Mouse (Mus musculus) heart, postnatal 0 days (tissue): ENCODE measurements around the gene Sec16a.

ENCODE experiments used
- CTCF ChIP-seq: IDR thresholded peaks from 2 replicates; pipeline ENCODE4 v1.5.1; 2016; ENCODE audit warnings: antibody characterized with exemption, control low read depth, low read depth
- EP300 ChIP-seq: IDR thresholded peaks from 2 replicates; pipeline ENCODE4 v1.6.1; 2016; ENCODE audit warnings: antibody characterized with exemption, low read depth

DNA sequence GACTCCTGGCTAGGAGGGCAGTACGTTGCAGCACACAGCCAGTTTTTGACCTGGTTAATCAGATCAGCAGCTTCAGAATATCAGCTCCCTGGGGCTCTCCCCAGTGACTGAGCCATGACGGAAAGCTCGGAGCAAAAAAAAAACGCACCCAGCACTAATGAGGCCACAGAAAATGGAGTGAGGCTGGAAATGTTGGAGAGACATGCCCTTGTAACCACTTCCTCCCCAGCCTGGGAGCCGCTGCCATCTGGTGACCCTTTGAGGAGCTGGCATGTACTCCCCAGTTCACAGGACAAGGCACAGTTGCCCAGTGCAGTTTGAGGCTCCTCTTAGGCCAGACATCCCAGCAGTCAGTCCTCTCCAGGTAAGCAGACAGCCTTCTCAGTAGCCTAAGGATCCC, 34.9 kb downstream of the Sec16a start:
- TF ChIP-seq EP300 (no peak), CTCF (no peak)
